Mouse (Mus musculus) limb, embryonic 15.5 days (tissue): Measurements from ENCODE around the gene Akap10. TPM values are rescaled to one million over a fixed set of nuclear protein-coding genes. Genes with fewer than 3 reads are reported as not detected.

Source experiments
- ATAC-seq: fragments of 200-750 bp; cut with Nextera tagmentation; 2 replicates; pipeline ENCODE4 v1.8.0; 2017; ENCODE audit warnings: low read depth, moderate TSS enrichment; ENCODE audit not compliant: insufficient number of reproducible peaks, low FRiP score, low TSS enrichment
- H3K27ac ChIP-seq: fragments of 300-500 bp; sonication (generic); 2 replicates; pipeline ENCODE4 v1.5.1; 2015; ENCODE audit warnings: moderate library complexity, mild to moderate bottlenecking, inconsistent platforms
- H3K27me3 ChIP-seq: fragments of 300-500 bp; sonication (generic); 2 replicates; pipeline ENCODE4 v1.6.1; 2015; ENCODE audit warnings: inconsistent platforms
- H3K36me3 ChIP-seq: fragments of 300-500 bp; sonication (generic); 2 replicates; pipeline ENCODE4 v1.6.1; 2015; ENCODE audit warnings: inconsistent platforms
- H3K4me1 ChIP-seq: fragments of 300-500 bp; sonication (generic); 2 replicates; pipeline ENCODE4 v1.6.1; 2015; ENCODE audit warnings: inconsistent platforms
- H3K4me2 ChIP-seq: fragments of 300-500 bp; sonication (generic); 2 replicates; pipeline ENCODE4 v1.6.1; 2015; ENCODE audit warnings: mild to moderate bottlenecking, inconsistent platforms
- H3K4me3 ChIP-seq: fragments of 300-500 bp; sonication (generic); 2 replicates; pipeline ENCODE4 v1.5.1; 2015; ENCODE audit warnings: mild to moderate bottlenecking, inconsistent platforms
- H3K9ac ChIP-seq: fragments of 300-500 bp; sonication (generic); 2 replicates; pipeline ENCODE4 v1.6.1; 2015; ENCODE audit warnings: inconsistent platforms
- H3K9me3 ChIP-seq: fragments of 300-500 bp; sonication (generic); 2 replicates; pipeline ENCODE4 v1.6.1; 2016; ENCODE audit warnings: inconsistent platforms
- WGBS: fragments of 180-500 bp; shearing (Covaris S2); methylation state at CpG from one replicate; pipeline ENCODE4 v1.1.7; 2015; 5-methylcytosine and 5-hydroxymethylcytosine counted together
- polyA plus RNA-seq: library from polyadenylated mRNA; unstranded; fragments of >200 nt; fragmentation: Nextera tagmentation; extraction: Ambion mirVana; gene quantifications from 2 replicates; pipeline ENCODE4 v1.2.1, GENCODE M21; 2015

The Akap10 gene
- polyA plus RNA-seq, 1 experiment from 2014 or later: 14.7 TPM

- Histone ChIP-seq H3K27me3 (no peaks in the 10 kb centered on the region), H3K9me3 (no peaks in the 10 kb centered on the region), H3K27ac (peak overlapping the region; percentile 92), H3K4me3 (peak overlapping the region; percentile 88), H3K9ac (peak overlapping the region; percentile 87), H3K4me1 (peaks cover 13% of the 10 kb centered on the region), H3K36me3 (no peaks in the 10 kb centered on the region), H3K4me2 (peak overlapping the region; percentile 49)
- peak; percentile 77; the same call in 1 of the 2 replicates for ATAC-seq
- WGBS: 1% methylated on average over 41 of the region's 47 CpGs
Measured at GRCm38 (mm10) chr11:61929323-61930097, 542 bp downstream of the Akap10 start.

- Histone ChIP-seq H3K4me3 (no peak overlapping the region), H3K4me1 (no peaks in the 10 kb centered on the region; the same call in 1 of the 2 replicates), H3K27ac (no peak overlapping the region), H3K36me3 (peaks cover 6% of the 10 kb centered on the region), H3K27me3 (no peaks in the 10 kb centered on the region), H3K9me3 (no peaks in the 10 kb centered on the region), H3K4me2 (no peak overlapping the region), H3K9ac (no peak overlapping the region)
- WGBS: 73% methylated on average over 1 of the region's 1 CpGs
- ATAC-seq: no peak
Measured at GRCm38 (mm10) chr11:61923309-61923708, 6.7 kb downstream of the Akap10 start.

- H3K4me2 ChIP-seq: no peak overlapping the region
- peaks cover 23% of the 10 kb centered on the region for H3K36me3 ChIP-seq
- H3K9me3 ChIP-seq: no peaks in the 10 kb centered on the region
- no peak for ATAC-seq
- H3K9ac ChIP-seq: no peak overlapping the region
- 95% methylated on average over 3 of the region's 3 CpGs for WGBS
- H3K27ac ChIP-seq: no peak overlapping the region
- H3K4me1 ChIP-seq: no peaks in the 10 kb centered on the region
- H3K27me3 ChIP-seq: no peaks in the 10 kb centered on the region
- no peak overlapping the region for H3K4me3 ChIP-seq
Measured at GRCm38 (mm10) chr11:61919702-61920101, 10.3 kb downstream of the Akap10 start.

GRCm38 (mm10) chr11:61908315-61908714 is 21.7 kb downstream of the Akap10 start:
- Histone ChIP-seq H3K4me2 (no peak overlapping the region), H3K36me3 (peaks cover 47% of the 10 kb centered on the region), H3K9ac (no peak overlapping the region), H3K4me1 (no peaks in the 10 kb centered on the region), H3K27me3 (no peaks in the 10 kb centered on the region), H3K4me3 (no peak overlapping the region), H3K27ac (no peak overlapping the region), H3K9me3 (no peaks in the 10 kb centered on the region)
- ATAC-seq: no peak

- 64% methylated on average over 5 of the region's 5 CpGs for WGBS
- H3K36me3 ChIP-seq: peaks cover 30% of the 10 kb centered on the region
- no peaks in the 10 kb centered on the region for H3K4me1 ChIP-seq
- no peak overlapping the region for H3K4me3 ChIP-seq
- H3K9ac ChIP-seq: no peak overlapping the region
- ATAC-seq: no peak
- no peak overlapping the region for H3K27ac ChIP-seq
- H3K4me2 ChIP-seq: no peak overlapping the region
- no peaks in the 10 kb centered on the region for H3K9me3 ChIP-seq
- H3K27me3 ChIP-seq: no peaks in the 10 kb centered on the region
Measured at GRCm38 (mm10) chr11:61882183-61882582, 47.9 kb downstream of the Akap10 start.

- Histone ChIP-seq H3K27me3 (no peaks in the 10 kb centered on the region), H3K36me3 (peaks cover 37% of the 10 kb centered on the region), H3K27ac (no peak overlapping the region), H3K4me1 (no peaks in the 10 kb centered on the region), H3K4me2 (no peak overlapping the region), H3K9ac (no peak overlapping the region), H3K9me3 (no peaks in the 10 kb centered on the region), H3K4me3 (no peak overlapping the region)
- ATAC-seq: no peak
Measured at GRCm38 (mm10) chr11:61879921-61880320, 50.1 kb downstream of the Akap10 start.

GRCm38 (mm10) chr11:61871881-61872280 is 58.2 kb downstream of the Akap10 start:
- Histone ChIP-seq H3K4me3 (no peak overlapping the region), H3K36me3 (peaks cover 72% of the 10 kb centered on the region), H3K9ac (no peak overlapping the region), H3K27ac (no peak overlapping the region), H3K9me3 (no peaks in the 10 kb centered on the region), H3K27me3 (no peaks in the 10 kb centered on the region), H3K4me2 (no peak overlapping the region), H3K4me1 (no peaks in the 10 kb centered on the region)
- WGBS: 91% methylated on average over 5 of the region's 5 CpGs
- no peak for ATAC-seq

GRCm38 (mm10) chr11:61866856-61867255 is 63.2 kb downstream of the Akap10 start:
- H3K4me1 ChIP-seq: no peaks in the 10 kb centered on the region
- H3K27me3 ChIP-seq: no peaks in the 10 kb centered on the region
- no peak overlapping the region for H3K4me2 ChIP-seq
- no peak for ATAC-seq
- H3K27ac ChIP-seq: no peak overlapping the region
- H3K4me3 ChIP-seq: no peak overlapping the region
- H3K9me3 ChIP-seq: no peaks in the 10 kb centered on the region
- no peak overlapping the region for H3K9ac ChIP-seq
- H3K36me3 ChIP-seq: peaks cover 32% of the 10 kb centered on the region

GRCm38 (mm10) chr11:61861781-61862547 is 68.1 kb downstream of the Akap10 start:
- no peak for ATAC-seq
- Histone ChIP-seq H3K27me3 (no peaks in the 10 kb centered on the region), H3K4me3 (no peak overlapping the region), H3K4me1 (no peaks in the 10 kb centered on the region), H3K27ac (no peak overlapping the region), H3K9me3 (no peaks in the 10 kb centered on the region), H3K9ac (no peak overlapping the region), H3K36me3 (no peaks in the 10 kb centered on the region), H3K4me2 (no peak overlapping the region)
- WGBS: 75% methylated on average over 6 of the region's 6 CpGs

- no peak for ATAC-seq
- 67% methylated on average over 1 of the region's 1 CpGs for WGBS
Measured at GRCm38 (mm10) chr11:61859316-61859715, 70.7 kb downstream of the Akap10 start.

GRCm38 (mm10) chr11:61855539-61855938 is 74.5 kb downstream of the Akap10 start:
- Histone ChIP-seq H3K9ac (peak overlapping the region; percentile 97), H3K4me1 (0 out of 2 replicates have a peak, but pooled peaks cover 6% of the 10 kb centered on the region), H3K4me3 (peak overlapping the region; percentile 98), H3K27ac (peak overlapping the region; percentile 93), H3K27me3 (no peaks in the 10 kb centered on the region), H3K9me3 (no peaks in the 10 kb centered on the region), H3K36me3 (no peaks in the 10 kb centered on the region), H3K4me2 (peak overlapping the region; percentile 73)
- no peak for ATAC-seq
- WGBS: 43% methylated on average over 6 of the region's 6 CpGs

More at GRCm38 (mm10) chr11:61859316-61859715, 70.7 kb downstream of the Akap10 start:
- Histone ChIP-seq H3K36me3 (no peaks in the 10 kb centered on the region), H3K9ac (no peak overlapping the region), H3K27me3 (no peaks in the 10 kb centered on the region), H3K27ac (no peak overlapping the region), H3K4me2 (no peak overlapping the region), H3K4me1 (0 out of 2 replicates have a peak, but pooled peaks cover 3% of the 10 kb centered on the region), H3K9me3 (no peaks in the 10 kb centered on the region), H3K4me3 (no peak overlapping the region)

GRCm38 (mm10) chr11:61854988-61855411 is 75.1 kb downstream of the Akap10 start, which contains the start of gene Ulk2:
Gene Ulk2, minus strand, starts transcription at chr11:61855073.
- H3K27ac ChIP-seq: peak within 1 kb of the TSS; percentile 93
- no peaks in the 10 kb centered on the region for H3K9me3 ChIP-seq
- under 1% methylated on average over 50 of the region's 58 CpGs for WGBS
- peak within 1 kb of the TSS; percentile 73 for H3K4me2 ChIP-seq
- H3K4me1 ChIP-seq: 0 out of 2 replicates have a peak, but pooled peaks cover 6% of the 10 kb centered on the region
- H3K9ac ChIP-seq: peak within 1 kb of the TSS; percentile 97
- H3K27me3 ChIP-seq: no peaks in the 10 kb centered on the region
- H3K36me3 ChIP-seq: no peaks in the 10 kb centered on the region
- peak within 1 kb of the TSS; percentile 98 for H3K4me3 ChIP-seq
- peak; percentile 87 for ATAC-seq
